Mouse (Mus musculus): ENCODE data around the gene Dpep1.

The Dpep1 gene

DNA sequence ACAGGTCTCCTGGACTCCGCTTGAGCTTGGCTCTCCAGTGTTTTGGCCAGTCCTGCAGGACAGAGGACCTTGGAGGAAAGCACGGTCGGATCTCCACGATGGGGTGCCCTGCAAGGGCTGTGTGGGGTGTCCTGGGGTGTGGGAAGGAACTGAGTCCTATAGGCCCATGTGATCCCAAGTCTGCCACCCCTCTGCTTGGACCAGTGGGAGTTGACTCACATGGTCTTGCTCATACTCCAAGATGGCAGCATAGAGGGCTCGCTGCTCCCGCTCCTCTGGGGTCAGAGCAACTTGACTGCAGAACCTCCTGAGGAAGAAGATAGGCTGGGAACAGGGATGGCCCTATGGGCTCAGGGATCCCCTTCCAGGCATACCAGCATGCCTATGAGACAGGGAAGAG is 61.7 kb downstream of the Dpep1 start:
- in situ Hi-C loops (cut with MboI, MseI): no loop called here

DNA sequence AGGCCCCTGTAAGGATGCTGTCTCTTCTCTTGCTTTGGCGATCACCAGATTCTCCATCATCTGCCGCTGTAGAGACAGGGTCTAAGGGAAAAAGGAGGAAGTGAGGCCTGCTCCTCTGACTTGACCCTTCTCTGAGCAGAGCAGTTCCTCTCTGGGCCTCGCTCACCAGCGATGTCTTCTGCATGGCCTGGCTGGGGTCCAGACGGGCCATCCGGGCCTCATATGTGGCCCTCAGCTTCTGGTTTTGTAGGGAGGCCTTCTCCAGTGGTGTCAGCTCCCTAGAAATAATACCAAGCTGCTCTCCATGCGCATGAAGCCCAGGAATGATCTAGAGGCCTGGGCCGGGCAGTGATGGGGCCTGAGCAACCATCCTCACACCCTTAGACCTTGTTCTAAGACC is 62.6 kb downstream of the Dpep1 start:
- in situ Hi-C loops (cut with MboI, MseI): no loop called here

DNA sequence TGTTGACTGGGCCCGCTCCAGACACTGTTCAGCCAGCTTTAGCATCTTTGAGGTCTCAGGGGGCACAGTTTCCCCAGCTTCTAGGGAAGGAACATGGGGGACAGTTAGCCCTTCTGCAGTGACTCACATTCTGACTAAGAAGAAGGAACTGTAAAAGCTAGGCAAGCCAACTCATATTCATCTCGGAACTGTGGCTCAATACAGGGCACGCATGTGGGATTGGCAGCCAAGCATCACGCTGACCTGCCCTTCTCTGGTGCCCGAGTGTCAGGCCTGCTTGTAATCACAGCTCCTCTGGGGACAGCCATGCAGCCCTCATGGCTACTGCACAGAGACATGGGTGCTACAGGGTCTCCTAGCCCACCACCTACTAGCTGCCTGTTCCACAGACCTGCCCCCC is 64.9 kb downstream of the Dpep1 start:
- in situ Hi-C loops (cut with MboI, MseI): no loop called here

Data from T-helper 1 cell (primary cell).